Mouse (Mus musculus) liver, adult 10 weeks (tissue): Measurements from ENCODE around the gene Krtap16-3. TPM values are rescaled to one million over a fixed set of nuclear protein-coding genes. Genes with fewer than 3 reads are reported as not detected.

Experiments
- polyA plus RNA-seq: library from polyadenylated mRNA; stranded (reverse); fragments of 350-450 nt; fragmentation: Illumina TruSeq; extraction: RNeasy Lipid Tissue Mini Kit (QIAGEN cat#74804); gene quantifications from one replicate; pipeline ENCODE4 v1.2.3, GENCODE M21; 2014; ENCODE audit warnings: low read depth, low replicate concordance

Gene Krtap16-3
- not detected for polyA plus RNA-seq

DNA sequence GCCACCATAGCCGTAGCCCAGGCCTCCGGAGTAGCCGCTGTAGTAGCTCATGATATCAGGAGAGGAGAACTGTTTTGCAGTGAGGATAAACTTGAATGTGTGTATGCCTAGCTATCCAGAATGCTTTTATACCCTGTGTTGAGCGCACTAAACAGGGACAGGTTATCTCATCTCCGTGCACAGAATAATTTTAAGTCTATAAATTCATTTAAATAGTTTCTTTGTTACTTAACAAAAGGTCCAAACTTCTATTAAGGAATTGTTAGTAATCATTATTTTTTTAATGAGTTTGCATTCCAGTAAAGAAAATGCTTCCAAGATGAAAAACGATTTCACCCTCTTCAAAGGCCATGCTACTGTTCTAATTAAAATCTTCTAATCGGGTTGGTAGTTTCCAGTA is at the start of gene Krtap16-3:
Gene Krtap16-3 (minus strand): TSS at position 101 of the 400 bp plus-strand sequence.

DNA sequence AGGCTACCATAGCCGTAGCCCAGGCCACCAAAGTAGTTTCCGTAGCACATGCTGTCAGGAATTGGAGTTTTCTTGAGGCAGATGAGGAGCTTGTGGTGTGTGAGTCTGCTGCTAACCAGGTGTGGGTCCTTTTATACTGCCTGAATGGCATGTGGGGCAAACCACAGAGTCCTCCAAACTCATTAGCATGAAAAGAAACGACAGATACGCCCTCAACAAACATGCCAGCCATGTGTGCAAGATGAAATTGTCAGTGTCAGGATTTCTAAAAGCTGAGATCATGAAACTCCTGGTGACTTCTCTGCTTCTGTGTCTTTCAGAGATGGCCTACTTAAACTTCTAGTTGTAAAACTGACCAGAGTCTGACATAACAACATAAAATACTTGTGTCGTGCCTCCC is 48.0 kb upstream of the Krtap16-3 start, which contains the start of gene Krtap22-2:
Gene Krtap22-2 (minus strand): TSS at position 101 of the 400 bp plus-strand sequence.

DNA sequence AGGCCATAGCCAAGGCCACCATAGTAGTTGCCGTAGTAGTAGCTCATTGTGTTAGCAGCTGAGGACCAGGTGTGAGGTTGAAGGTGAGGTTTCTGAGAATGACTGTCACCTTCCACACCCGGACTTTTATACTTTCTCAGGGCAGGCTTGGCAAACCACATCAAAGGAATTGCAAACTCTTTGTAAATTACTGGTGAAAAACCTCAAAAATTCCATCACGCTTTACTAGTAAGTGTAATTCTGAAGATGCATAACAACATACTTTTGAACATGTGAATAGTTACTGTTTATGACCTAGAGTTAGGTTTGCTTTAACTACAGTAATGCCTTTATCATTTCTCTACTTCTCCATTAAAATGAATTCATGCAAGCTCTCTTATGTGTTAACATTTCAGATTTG is 30.5 kb downstream of the Krtap16-3 start, which contains the start of gene Krtap19-9b:
Gene Krtap19-9b (minus strand): TSS at position 101 of the 400 bp plus-strand sequence.

Other genes starting within 250 kb of the Krtap16-3 start
- gene Krtap13-1, start 234.0 kb downstream of the Krtap16-3 start, polyA plus RNA-seq, result not detected
- not detected for gene Krtap13, start 211.2 kb downstream of the Krtap16-3 start, polyA plus RNA-seq
- not detected for gene 2310034C09Rik, start 204.0 kb downstream of the Krtap16-3 start, polyA plus RNA-seq
- not detected for gene 2310057N15Rik, start 188.7 kb downstream of the Krtap16-3 start, polyA plus RNA-seq
- not detected for gene Gm5965, start 185.0 kb downstream of the Krtap16-3 start, polyA plus RNA-seq
- not detected for gene Gm20741, start 150.7 kb downstream of the Krtap16-3 start, polyA plus RNA-seq
- gene Krtap15, start 142.7 kb downstream of the Krtap16-3 start, polyA plus RNA-seq, result not detected
- not detected for gene Krtap14, start 136.7 kb downstream of the Krtap16-3 start, polyA plus RNA-seq
- gene Krtap19-1, start 93.5 kb downstream of the Krtap16-3 start, polyA plus RNA-seq, result not detected
- gene Krtap19-2, start 88.6 kb downstream of the Krtap16-3 start, polyA plus RNA-seq, result not detected
- not detected for gene Krtap19-3, start 84.8 kb downstream of the Krtap16-3 start, polyA plus RNA-seq
- gene Krtap19-4, start 77.8 kb downstream of the Krtap16-3 start, polyA plus RNA-seq, result not detected
- gene Krtap19-5, start 66.4 kb downstream of the Krtap16-3 start, polyA plus RNA-seq, result not detected
- not detected for gene Krtap19-9b, start 30.6 kb downstream of the Krtap16-3 start, polyA plus RNA-seq
- not detected for gene Krtap22-2, start 47.9 kb upstream of the Krtap16-3 start, polyA plus RNA-seq
- gene Gm10229, start 52.4 kb upstream of the Krtap16-3 start, polyA plus RNA-seq, result not detected
- gene Krtap6-1, start 68.8 kb upstream of the Krtap16-3 start, polyA plus RNA-seq, result not detected
- not detected for gene Gm10228, start 78.6 kb upstream of the Krtap16-3 start, polyA plus RNA-seq
- gene Krtap6-5, start 85.0 kb upstream of the Krtap16-3 start, polyA plus RNA-seq, result not detected
- gene 1110025L11Rik, start 101.1 kb upstream of the Krtap16-3 start, polyA plus RNA-seq, result not detected
- not detected for gene Krtap6-3, start 121.1 kb upstream of the Krtap16-3 start, polyA plus RNA-seq
- gene Gm6358, start 178.0 kb upstream of the Krtap16-3 start, polyA plus RNA-seq, result not detected
- gene Gm10061, start 188.2 kb upstream of the Krtap16-3 start, polyA plus RNA-seq, result not detected
- not detected for gene Gm9789, start 195.1 kb upstream of the Krtap16-3 start, polyA plus RNA-seq
- gene Gm7735, start 206.6 kb upstream of the Krtap16-3 start, polyA plus RNA-seq, result not detected
- not detected for gene 1110057P08Rik, start 211.9 kb upstream of the Krtap16-3 start, polyA plus RNA-seq
- not detected for gene Krtap20-2, start 243.0 kb upstream of the Krtap16-3 start, polyA plus RNA-seq